Mouse (Mus musculus) kidney, postnatal 10 days (tissue): ENCODE results near the gene Rasgef1b.

Experiments
- DNase-seq: peaks from one replicate; pipeline ENCODE4 v3.0.0; 2021; ENCODE audit warnings: mixed read lengths

The Rasgef1b gene

GRCm38 (mm10) chr5:99354640-99355132 lies 374.2 kb downstream of the Rasgef1b start:
- DNase-seq: no peak

- no peak for DNase-seq
Observed at GRCm38 (mm10) chr5:99350030-99350429, 378.8 kb downstream of the Rasgef1b start.

GRCm38 (mm10) chr5:99348257-99348849 lies 380.5 kb downstream of the Rasgef1b start:
- peak; percentile 42 for DNase-seq

- no peak for DNase-seq
Observed at GRCm38 (mm10) chr5:99342527-99342926, 386.3 kb downstream of the Rasgef1b start.

GRCm38 (mm10) chr5:99340311-99340989 lies 388.4 kb downstream of the Rasgef1b start:
- DNase-seq: peak; percentile 14

- DNase-seq: peak; percentile 66
Observed at GRCm38 (mm10) chr5:99339790-99340189, 389.1 kb downstream of the Rasgef1b start.

GRCm38 (mm10) chr5:99338826-99339225 lies 390.0 kb downstream of the Rasgef1b start:
- no peak for DNase-seq

GRCm38 (mm10) chr5:99336427-99336826 lies 392.4 kb downstream of the Rasgef1b start:
- no peak for DNase-seq

- no peak for DNase-seq
Observed at GRCm38 (mm10) chr5:99334017-99334416, 394.8 kb downstream of the Rasgef1b start.

GRCm38 (mm10) chr5:99332021-99332420 lies 396.8 kb downstream of the Rasgef1b start:
- DNase-seq: no peak

- DNase-seq: peak; percentile 56
Observed at GRCm38 (mm10) chr5:99329065-99329464, 399.8 kb downstream of the Rasgef1b start.

- no peak for DNase-seq
Observed at GRCm38 (mm10) chr5:99327019-99327418, 401.8 kb downstream of the Rasgef1b start.

GRCm38 (mm10) chr5:99325301-99325700 lies 403.6 kb downstream of the Rasgef1b start:
- DNase-seq: no peak

GRCm38 (mm10) chr5:99320783-99321182 lies 408.1 kb downstream of the Rasgef1b start:
- DNase-seq: no peak

GRCm38 (mm10) chr5:99297939-99298338 lies 430.9 kb downstream of the Rasgef1b start:
- no peak for DNase-seq

GRCm38 (mm10) chr5:99296348-99296747 lies 432.5 kb downstream of the Rasgef1b start:
- DNase-seq: no peak

- no peak for DNase-seq
Observed at GRCm38 (mm10) chr5:99292287-99292851, 436.5 kb downstream of the Rasgef1b start.

- DNase-seq: no peak
Observed at GRCm38 (mm10) chr5:99291084-99291830, 437.6 kb downstream of the Rasgef1b start.

GRCm38 (mm10) chr5:99288262-99288661 lies 440.6 kb downstream of the Rasgef1b start:
- DNase-seq: no peak

GRCm38 (mm10) chr5:99287647-99288185 lies 441.1 kb downstream of the Rasgef1b start:
- DNase-seq: no peak

- no peak for DNase-seq
Observed at GRCm38 (mm10) chr5:99286575-99286974, 442.3 kb downstream of the Rasgef1b start.

GRCm38 (mm10) chr5:99286024-99286423 lies 442.8 kb downstream of the Rasgef1b start:
- DNase-seq: no peak

GRCm38 (mm10) chr5:99284369-99284768 lies 444.5 kb downstream of the Rasgef1b start:
- no peak for DNase-seq
